Mouse (Mus musculus): ENCODE results near the gene Ddx21. TPM values are rescaled to one million over a fixed set of nuclear protein-coding genes. Genes with fewer than 3 reads are reported as not detected.

The Ddx21 gene
- total RNA-seq, 2 experiments from 2014 or later = 18.3 to 22.7 TPM

DNA sequence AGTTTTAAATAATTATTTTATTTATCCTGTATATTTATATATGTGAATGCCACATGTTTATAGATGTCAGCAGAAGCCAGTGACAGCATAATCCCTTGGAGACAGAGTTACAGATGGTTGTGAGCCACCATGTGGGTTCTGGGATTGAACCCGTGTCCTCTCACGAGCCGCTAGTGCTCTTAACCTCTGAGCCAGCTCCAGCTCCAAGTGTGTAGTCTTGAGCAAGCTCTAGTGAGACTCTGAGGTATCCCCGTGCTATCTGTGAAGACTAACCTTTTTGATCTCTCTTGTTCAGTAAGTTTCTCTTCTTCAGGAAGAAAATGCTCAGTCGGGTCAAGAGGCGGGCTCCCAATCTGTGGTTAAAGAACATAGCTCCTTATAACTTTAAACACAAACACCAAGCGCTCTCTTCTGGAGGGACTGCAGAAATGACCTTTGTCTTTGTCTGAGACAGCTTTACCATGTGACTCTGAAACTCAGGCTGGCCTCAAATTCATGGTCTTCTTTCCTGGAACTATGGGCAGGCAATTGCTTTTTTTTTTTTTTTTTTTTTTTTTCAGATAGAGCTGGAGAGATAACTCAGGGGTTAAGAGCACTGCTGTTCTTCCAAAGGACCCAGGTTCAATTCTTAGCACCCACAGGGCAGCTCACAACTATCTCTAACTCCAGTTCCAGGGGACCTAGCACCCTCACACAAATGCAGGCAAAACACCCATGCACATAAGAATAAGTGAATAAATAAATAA is 31.8 kb downstream of the Ddx21 start:
- no peak for DNase-seq (ENCODE audit: low spot score in 2 of 2)

DNA sequence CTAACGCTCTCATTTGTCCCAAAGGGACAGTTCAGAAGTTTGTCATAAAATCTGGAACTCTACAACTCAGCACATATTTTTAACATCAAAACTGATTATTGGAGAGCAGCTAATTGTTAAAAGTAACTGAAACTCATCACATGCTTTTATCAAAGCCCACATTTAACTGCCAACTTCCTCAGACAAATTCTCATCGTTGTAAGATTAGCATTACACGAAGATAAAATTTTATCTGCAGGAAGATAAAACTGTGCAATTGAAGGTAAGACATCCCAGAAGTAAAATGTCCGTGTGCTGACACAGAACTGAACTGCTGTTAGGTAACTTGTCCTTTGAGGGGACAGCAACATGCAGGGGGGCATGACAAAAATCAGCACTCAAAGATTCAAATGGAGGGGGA is 33.2 kb downstream of the Ddx21 start:
- DNase-seq (ENCODE audit: low spot score in 2 of 2) = no peak

DNA sequence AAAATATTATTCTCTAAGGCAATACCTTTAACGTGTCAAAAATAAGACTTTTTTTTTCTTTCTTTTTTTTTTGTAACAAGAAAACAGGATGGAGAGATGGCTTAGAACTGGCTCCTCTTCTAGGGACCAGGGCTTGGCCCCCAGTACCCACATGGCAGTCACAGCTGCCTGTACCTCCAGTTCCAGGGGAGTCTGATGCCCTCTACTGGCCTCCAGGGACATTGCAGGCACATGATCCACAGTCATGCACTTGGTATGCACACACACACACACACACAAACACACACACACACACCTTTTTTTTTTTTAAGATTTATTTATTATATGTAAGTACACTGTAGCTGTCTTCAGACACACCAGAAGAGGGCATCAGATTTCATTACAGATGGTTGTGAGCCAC is 44.3 kb downstream of the Ddx21 start:
- DNase-seq (ENCODE audit: low spot score in 2 of 2) = no peak

DNA sequence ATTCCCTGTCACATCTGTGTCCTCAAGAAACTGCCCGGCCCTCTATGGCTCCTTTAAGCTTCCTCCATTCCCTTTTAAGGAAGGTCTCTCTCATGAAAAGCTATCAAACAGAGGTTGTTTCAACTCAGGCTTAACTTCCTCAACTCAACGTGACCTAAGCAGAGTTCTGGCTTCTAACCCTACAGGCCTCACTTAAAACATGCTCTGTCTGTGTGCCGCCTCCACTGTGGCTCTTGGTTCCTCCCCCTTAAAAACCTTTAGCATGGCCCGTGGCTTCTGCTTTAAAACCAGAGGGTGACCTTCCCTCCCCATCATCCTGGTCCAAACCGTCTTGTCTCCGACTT is 45.6 kb downstream of the Ddx21 start:
- no peak for DNase-seq (ENCODE audit: low spot score in 2 of 2)

DNA sequence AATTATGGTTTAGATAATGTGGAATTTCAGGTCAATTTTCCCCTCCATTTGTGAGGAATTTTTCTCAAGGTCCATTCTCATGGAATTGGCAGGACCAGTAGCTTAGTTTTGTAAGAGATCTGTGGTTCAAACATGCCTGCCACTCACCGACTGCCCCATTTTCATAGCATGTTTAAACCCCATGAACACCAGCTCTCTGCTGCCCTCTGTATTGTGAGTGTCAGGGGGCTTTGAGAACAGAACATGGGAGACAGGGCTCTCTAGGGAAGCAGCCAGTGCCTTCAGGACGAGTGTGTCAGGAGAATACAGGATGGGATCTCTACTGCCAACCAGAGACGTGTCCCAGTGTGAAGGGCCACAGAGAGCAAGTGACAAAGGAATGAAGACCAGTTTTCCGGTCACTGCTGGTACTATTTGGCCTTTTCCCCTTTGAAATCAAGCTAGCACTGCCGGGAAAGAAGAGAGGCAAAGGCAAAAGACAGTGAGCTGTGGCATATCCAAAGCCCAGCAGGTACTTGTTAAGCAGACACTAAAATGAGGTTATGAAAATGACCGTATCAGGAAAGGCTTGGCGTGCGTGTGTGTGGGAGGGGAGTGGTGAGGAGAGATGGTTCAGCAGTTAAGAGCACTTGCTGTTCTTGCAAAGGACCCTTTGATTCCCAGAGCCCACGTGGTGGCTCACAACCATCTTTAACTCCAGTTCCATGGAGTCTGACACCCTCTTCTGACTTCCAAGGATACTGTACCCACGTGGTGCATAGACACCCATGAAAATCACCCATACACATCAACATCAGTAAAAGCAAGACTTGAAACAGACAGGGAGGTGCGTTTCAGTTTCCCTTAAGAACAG is 46.1 kb downstream of the Ddx21 start:
- DNase-seq (ENCODE audit: low spot score in 2 of 2) = no peak

DNA sequence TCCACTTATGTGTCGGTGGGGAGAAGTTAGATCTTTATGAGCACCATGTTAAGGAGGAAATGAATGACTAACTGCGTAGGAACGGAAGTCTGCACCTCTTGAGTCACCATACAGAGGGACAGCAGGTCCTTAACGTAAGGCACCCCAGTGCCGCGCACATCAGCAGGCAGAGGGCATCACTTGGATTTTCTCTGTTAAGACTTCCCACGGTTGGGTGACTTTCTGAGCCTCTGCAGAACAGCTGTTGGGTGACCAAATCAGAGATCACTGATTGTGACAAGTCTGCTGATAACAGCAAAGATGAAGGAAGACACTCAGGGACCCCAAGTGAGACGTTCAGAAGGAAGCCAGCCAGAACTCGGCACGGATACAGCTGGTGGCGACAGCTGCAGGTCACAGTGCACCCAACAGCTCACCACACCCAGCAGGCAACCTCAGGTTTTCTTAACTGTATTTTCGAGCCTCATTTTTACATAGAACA is 48.4 kb downstream of the Ddx21 start:
- DNase-seq (ENCODE audit: low spot score in 2 of 2) = no peak

DNA sequence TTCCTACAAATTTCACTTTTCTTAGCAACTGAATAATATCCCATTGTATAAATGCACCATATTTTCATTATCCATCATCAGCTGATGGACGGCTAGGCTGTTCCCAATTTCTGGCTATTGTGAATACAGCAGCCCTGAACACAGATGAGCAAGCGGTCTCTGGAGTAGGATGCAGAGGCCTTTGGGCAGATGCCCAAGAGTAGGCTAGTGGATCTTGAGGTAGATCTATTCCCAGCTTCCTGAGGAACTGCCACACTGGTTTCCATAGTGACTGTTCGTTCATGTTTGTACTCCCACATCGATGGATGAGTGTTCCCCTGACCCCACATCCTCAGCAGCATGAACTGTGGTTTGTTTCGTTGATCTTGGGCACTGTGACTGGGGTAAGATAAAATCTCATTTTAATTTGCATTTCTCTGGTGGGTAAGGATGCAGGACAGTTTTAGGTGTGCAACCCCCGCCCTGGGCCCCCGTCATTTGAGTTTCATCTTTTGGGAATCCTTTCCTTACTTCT is 51.2 kb downstream of the Ddx21 start:
- DNase-seq (ENCODE audit: low spot score in 2 of 2) = no peak

DNA sequence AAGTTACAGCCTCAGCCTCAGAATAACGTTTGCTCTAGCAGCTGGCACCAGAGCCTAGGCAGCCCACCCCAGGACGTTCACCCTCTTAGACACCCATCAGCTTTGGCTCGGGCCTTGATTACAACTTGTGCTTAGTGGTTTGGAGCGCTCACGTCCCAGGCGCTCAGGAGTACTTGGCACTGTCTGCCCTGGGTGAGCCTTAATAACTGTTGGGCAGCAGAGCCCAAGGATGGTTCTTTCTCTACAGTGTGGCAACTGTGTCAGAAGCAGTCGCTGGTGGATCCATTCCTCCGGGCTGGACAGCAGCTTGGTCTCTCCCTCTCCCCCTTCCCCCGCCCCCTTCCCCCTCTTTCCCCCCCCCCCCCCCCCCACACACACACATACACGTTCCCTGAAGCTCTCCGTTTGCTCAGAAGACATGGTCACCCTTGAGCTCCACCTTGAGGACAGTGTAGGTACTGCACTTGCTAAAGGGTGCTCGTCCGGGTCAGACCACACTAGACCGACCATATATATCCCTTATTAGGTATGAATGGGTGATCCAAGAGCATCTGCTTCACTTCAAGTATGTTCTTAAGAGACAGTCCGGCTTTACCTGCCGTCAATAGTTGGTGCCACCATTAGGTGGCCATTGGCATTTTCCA is 52.4 kb downstream of the Ddx21 start:
- peak in 1 of 2 experiments; percentile 74 for DNase-seq (ENCODE audit: low spot score in 2 of 2)

DNA sequence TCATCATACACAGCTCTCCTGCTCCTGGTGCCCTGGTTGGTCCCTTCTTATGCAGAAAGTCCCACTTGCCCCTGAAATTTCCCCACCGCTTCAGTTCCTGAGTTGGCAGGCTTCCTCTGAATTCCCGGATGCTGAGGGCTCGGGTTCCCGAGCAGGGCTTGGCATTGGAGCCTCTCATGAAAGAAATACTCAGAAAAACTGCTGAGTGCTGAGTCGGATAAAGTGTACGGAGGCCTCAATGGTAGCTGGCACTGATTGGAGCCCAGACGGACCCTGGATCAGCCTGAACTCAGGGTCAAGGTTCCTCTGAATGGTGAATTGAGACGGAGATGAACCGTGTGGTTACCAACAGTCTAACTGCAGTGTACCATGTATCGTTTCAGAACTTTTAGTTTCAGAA is 55.6 kb downstream of the Ddx21 start:
- DNase-seq (ENCODE audit: low spot score in 2 of 2) = no peak

DNA sequence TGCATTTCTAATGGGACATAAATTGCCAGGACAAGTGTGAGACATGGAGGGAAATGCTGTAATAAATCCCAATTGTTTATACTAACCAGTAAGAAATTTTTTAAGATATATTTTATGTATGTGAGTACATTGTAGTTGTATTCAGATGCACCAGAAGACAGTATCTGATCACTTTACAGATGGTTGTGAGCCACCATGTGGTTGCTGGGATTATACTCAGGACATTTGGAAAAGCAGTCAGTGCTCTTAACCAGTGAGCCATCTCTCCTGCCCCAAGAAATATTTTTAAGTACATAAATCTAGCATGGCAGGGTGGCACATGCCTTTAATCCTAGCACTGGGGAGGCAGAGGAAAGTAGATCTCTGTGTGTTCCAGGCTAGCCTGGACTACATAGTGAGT is 56.3 kb downstream of the Ddx21 start:
- DNase-seq (ENCODE audit: low spot score in 2 of 2) = no peak

DNA sequence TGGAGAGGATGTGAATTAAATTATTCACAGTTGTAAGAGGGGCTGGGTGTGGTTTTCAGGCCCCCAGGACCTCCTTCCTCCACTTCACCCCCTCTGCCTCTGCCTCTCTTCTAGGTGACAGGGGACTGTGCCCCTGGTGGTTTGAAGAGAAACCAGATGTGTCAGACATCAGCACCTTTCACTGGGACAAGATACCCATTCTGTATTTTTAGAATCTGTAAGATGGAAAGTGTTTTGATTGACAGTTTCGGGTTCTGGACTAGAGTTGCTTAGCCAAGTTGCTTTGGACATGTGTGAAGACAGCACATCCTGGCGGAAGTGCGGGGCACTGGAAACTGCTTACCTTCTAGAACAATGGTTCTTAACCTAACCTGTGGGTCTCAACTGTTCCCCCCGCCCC is 57.8 kb downstream of the Ddx21 start:
- DNase-seq (ENCODE audit: low spot score in 2 of 2) = no peak

DNA sequence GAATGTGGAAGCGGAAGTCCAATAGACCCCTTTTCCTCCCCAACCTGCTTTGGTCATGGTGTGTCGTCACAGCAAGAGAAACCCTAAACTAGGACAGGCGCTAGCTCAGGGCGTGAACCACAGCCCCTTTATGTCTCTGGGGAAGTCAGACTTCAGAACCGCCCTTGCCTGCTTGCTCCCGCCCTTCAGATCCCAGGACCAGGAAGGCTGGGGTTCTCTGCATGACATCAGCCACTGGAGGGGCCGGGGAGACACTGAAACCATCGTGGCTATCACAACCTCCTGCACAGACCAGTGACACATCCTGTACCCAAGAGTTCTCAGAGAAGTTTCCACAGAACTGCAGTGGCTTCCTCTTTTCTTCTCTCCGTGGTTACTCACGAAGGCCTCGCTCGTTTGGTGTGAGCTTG is 58.7 kb downstream of the Ddx21 start:
- no peak for DNase-seq (ENCODE audit: low spot score in 2 of 2)

DNA sequence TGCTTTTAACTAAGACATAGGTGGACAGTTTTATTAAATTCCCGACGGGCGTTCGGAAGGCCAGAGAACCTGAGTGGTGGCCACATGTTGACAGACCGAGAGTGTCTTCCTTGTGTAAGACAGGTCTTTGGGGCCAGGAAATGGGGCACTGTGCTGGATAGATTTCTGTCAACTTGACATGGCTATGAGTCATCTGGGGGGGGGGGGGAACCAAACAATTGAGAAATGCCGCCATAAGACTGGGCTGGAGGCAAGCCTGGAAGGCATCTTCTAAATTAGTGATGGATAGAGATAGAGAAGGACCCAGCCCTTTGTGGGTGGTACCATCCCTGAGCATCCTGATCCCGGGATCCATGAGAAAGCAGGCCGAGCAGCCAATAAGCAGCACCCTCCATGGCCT is 59.2 kb downstream of the Ddx21 start:
- no peak for DNase-seq (ENCODE audit: low spot score in 2 of 2)

DNA sequence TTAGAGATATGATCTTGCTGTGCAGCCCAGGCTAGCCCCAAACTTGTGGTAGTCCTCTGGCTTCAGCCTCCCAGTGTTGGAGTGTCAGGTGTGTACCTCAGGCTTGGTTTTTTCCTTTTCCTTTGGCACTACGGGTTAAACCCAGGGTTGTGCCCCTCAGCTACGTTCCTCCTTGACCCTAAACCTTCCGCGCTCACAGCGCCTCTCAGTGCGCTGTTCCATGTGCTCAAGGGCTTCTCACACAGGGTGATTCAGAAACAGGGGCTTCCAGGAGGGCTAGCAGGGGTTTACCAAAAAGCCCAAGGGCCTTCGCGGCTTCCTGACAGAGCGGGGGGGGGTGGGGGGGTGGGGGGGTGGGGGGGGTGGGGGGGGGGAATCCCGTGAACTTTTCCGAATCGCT is 59.6 kb downstream of the Ddx21 start:
- no peak for DNase-seq (ENCODE audit: low spot score in 2 of 2)

DNA sequence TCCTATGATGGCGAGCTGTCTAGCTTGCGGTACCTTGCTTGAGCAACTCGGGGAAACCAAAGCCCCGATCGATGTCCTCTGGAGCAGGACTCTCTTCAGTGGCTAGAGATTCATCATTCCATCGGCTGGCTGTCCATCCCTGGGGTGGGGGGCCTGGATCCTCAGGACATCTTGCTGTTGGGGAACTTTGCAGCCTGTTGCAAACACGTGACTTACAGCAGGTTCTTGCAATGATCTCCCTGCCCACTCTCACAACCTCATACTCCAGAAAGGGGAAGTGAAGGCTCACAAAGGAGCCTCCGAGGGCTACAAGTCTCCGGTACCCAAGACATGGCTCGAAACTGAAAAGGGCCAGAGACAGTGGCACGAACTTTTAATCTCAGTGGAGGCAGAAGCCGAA is 60.6 kb downstream of the Ddx21 start:
- no peak for DNase-seq (ENCODE audit: low spot score in 2 of 2)

DNA sequence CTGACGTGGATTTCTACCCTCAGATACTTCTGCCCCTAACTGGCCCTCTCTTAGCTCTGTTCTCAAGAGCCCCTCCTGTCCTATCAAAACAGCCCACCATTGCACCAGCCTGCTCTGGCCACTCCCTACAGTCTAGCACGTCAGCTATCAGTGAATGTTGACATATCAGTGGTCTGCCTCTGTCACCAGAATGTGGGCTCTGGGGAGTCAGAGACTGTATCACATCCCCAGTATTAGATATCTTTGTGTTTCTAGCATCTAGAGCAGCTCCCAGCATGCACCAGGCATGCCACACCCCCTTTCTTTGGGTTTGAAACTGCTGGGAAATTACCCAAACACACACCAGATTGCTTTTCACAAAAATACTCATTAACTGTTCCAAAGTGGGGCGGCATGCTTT is 61.3 kb downstream of the Ddx21 start:
- DNase-seq (ENCODE audit: low spot score in 2 of 2) = no peak

DNA sequence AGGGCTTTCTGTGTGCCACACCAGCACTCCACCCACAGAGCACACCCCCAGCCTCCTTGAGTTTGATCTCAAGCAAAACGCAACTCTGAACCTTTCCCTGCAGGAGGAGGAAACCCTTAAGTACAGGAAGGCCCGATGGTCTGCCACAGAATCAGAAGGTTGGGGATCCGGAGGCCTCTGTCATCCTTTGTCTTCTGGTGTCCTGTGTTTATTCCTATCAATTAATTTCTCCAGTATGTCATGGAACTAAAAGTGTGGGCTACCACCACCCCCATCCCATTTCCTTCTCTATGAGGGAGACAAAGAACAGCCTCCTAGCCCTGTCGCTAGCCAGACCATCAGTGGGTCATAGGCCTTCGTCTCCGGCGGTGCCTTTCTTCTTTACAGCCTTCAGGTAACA is 67.6 kb downstream of the Ddx21 start:
- no peak for DNase-seq (ENCODE audit: low spot score in 2 of 2)

DNA sequence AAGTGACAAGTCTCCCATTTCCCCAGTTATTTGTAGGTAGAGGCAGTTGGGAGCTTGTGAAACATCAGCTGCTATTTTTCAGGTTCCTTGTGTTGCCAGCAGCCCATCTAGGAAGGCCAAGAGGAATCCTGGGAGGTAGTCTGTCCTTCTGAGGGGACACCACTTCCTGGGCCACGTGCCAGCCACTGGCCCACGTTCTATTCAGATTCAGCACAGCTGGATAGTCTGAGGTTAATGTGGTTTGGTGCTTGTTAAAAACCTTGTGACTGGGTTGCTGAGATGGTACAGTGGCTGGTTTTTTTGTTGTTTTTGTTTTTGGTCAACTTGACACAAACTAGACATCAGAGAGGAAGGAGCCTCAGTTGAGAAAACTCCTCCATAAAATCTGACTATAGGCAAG is 69.2 kb downstream of the Ddx21 start:
- no peak for DNase-seq (ENCODE audit: low spot score in 2 of 2)
